Mouse (Mus musculus) liver, embryonic 14.5 days (tissue): ENCODE data around the gene Fgfr3. TPM values are rescaled to one million over a fixed set of nuclear protein-coding genes. Genes with fewer than 3 reads are reported as not detected.

Experiments
- ATAC-seq: fragments of 200-750 bp; cut with Nextera tagmentation; 2 replicates; pipeline ENCODE4 v1.8.0; 2017; ENCODE audit warnings: moderate number of reproducible peaks, mild to moderate bottlenecking, moderate library complexity; ENCODE audit not compliant: insufficient read depth
- DNase-seq, 3 experiments: peaks; one replicate each; pipeline ENCODE4 v3.0.0-alpha.2; 2012 to 2013; ENCODE audit warnings: low read depth in 3 of 3, low spot score in 3 of 3
- H3K27ac ChIP-seq: fragments of 300-500 bp; sonication (generic); 2 replicates; pipeline ENCODE4 v1.5.1; 2014; ENCODE audit warnings: moderate library complexity, mild to moderate bottlenecking, control low read depth, inconsistent platforms
- H3K27me3 ChIP-seq: fragments of 300-500 bp; sonication (generic); 2 replicates; pipeline ENCODE4 v1.6.1; 2014; ENCODE audit warnings: mild to moderate bottlenecking, low read length, moderate library complexity; ENCODE audit not compliant: control insufficient read depth, insufficient read depth
- H3K36me3 ChIP-seq: fragments of 300-500 bp; sonication (generic); replicated peaks from 2 replicates; pipeline ENCODE4 v1.6.1; 2014; ENCODE audit warnings: low read depth; ENCODE audit not compliant: control insufficient read depth, insufficient read depth
- H3K4me1 ChIP-seq, 2 experiments: fragments of 200-500 bp in 1 of 2; fragments of 300-500 bp in 1 of 2; sonication (generic) in 1 of 2; replicated peaks; 2 replicates each; pipeline ENCODE4 v1.6.1; 2012 to 2014; ENCODE audit warnings: antibody characterized with exemption in 1 of 2, inconsistent platforms in 1 of 2, low read length in 1 of 2; ENCODE audit not compliant: control insufficient read depth in 2 of 2, insufficient read depth in 2 of 2
- H3K4me2 ChIP-seq: fragments of 300-500 bp; sonication (generic); 2 replicates; pipeline ENCODE4 v1.6.1; 2014; ENCODE audit warnings: low read depth, mild to moderate bottlenecking, control low read depth, moderate library complexity
- H3K4me3 ChIP-seq, 2 experiments: fragments of 200-500 bp in 1 of 2; fragments of 300-500 bp in 1 of 2; sonication (generic) in 1 of 2; 2 replicates each; pipeline ENCODE4 v1.5.1; 2012 to 2014; ENCODE audit warnings: low read depth in 2 of 2, low read length in 2 of 2, mild to moderate bottlenecking in 2 of 2, control low read depth in 1 of 2, inconsistent platforms in 1 of 2, moderate library complexity in 1 of 2; ENCODE audit not compliant: insufficient read depth in 1 of 2
- H3K9ac ChIP-seq: fragments of 300-500 bp; sonication (generic); replicated peaks from 2 replicates; pipeline ENCODE4 v1.6.1; 2014; ENCODE audit warnings: mild to moderate bottlenecking, control low read depth, moderate library complexity
- H3K9me3 ChIP-seq: fragments of 300-500 bp; sonication (generic); 2 replicates; pipeline ENCODE4 v1.6.1; 2016; ENCODE audit warnings: low read length, mixed read lengths; ENCODE audit not compliant: control insufficient read depth
- CTCF ChIP-seq: IDR thresholded peaks from 2 replicates; pipeline ENCODE4 v1.5.1; 2016; ENCODE audit warnings: antibody characterized with exemption, low read depth, control low read depth
- EP300 ChIP-seq: IDR thresholded peaks from 2 replicates; pipeline ENCODE4 v1.6.1; 2016; ENCODE audit warnings: antibody characterized with exemption, low read depth
- WGBS: fragments of 180-500 bp; shearing (Covaris S2); extraction: QIAGEN DNeasy Blood & Tissue Kit; methylation state at CpG from one replicate; pipeline ENCODE4 v1.1.7; 2014; ENCODE audit not compliant: insufficient replicate concordance; 5-methylcytosine and 5-hydroxymethylcytosine counted together
- polyA plus RNA-seq, 2 experiments: library from polyadenylated mRNA; depleted of rRNA in 1 of 2; stranded (reverse) in 1 of 2; unstranded in 1 of 2; fragments of >200 nt; fragmentation: Nextera tagmentation in 1 of 2; extraction: Ambion mirVana in 1 of 2; gene quantifications; 2 replicates each; pipeline versions ENCODE4 v1.2.1 to v1.2.3; 2012 to 2014

Gene Fgfr3
- polyA plus RNA-seq (2012; rRNA removed) = 3.9 and 4.5 TPM in 2 replicates
- polyA plus RNA-seq (2014; fragmentation: Nextera tagmentation; extraction: Ambion mirVana) = 1.2 and 1.8 TPM in 2 replicates

DNA sequence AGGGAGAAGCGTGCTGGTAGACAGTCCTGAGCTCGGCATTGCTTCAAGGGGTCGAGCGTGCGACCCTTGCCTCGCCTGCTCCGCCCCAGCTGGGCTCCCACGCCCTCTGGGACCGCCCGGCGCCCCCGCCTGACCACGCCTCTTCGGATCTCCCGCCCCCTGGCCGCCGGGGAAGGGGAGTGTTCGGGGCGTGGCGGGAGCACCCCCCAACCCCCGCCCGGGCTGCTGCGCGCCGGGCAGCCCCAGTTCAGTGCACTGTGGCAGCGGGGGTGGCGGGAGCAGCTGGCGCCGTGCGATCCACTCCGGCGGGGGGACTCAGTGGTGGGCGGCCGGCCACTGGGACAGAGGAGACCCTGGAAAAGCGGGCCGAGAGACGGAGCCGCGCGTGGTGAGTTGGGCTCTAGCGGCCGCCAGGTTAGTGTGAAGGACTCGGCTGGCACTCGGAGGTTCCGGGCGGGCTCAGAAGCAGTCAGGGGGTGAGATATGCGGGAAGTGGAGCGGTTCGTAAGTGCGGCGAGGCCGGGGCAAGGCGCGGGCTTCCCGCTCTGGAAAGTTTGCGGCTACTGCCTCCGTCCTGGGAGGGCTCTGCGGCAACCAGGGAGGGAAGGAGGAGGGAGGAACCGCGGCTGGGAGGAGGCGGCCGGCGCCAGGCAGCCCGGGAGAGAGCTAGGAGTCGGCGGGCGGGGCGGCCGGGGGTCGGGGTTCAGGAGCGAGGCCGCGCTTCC is at the start of gene Fgfr3:
Gene Fgfr3, plus strand, starts transcription at position 134 of the 725 bp plus-strand sequence.
- H3K9ac ChIP-seq = peak within 1 kb of the TSS; percentile 34
- peak within 1 kb of the TSS; percentile 52 to 60 for H3K4me3 ChIP-seq
- H3K36me3 ChIP-seq = no peaks in the 10 kb centered on the region
- no peaks in the 10 kb centered on the region for H3K9me3 ChIP-seq
- H3K4me1 ChIP-seq = peaks cover 0 to 9% of the 10 kb centered on the region in 2 experiments; a peak in 2 of 4 replicates
- H3K27ac ChIP-seq = no peak within 1 kb of the TSS
- DNase-seq (no peak), ATAC-seq (peak; percentile 74)
- peak within 1 kb of the TSS; percentile 71 for H3K4me2 ChIP-seq
- no peak for TF ChIP-seq EP300
- TF ChIP-seq CTCF = no peak
- under 1% methylated on average over 71 of the region's 73 CpGs for WGBS
- peaks cover 44% of the 10 kb centered on the region for H3K27me3 ChIP-seq

DNA sequence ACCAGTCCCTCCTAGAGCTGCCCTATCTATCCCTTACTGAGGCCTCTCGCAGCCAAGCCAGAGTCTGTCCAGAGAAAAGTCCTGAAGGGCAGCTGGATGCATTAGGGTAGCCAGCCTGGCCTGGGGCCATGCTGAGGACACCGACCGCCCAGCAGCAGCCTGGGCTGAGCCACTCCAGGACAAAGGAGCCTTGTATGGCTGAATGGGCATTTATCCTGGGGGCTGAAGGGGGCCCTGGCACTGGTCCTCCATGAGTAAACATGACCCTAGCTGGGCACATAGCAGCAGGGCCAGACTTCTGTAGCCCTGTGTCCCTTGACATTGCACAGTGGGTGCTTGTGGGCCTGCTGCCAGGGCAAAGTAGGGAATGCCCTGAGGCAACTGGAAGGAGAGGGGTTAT is 47.0 kb upstream of the Fgfr3 start:
- Histone ChIP-seq H3K27me3 (no peaks in the 10 kb centered on the region), H3K36me3 (peaks cover 40% of the 10 kb centered on the region), H3K4me1 (no peaks in the 10 kb centered on the region), H3K9ac (no peak overlapping the region), H3K27ac (no peak overlapping the region), H3K4me3 (no peak overlapping the region), H3K9me3 (no peaks in the 10 kb centered on the region), H3K4me2 (no peak overlapping the region)
- TF ChIP-seq EP300 (no peak), CTCF (no peak)
- DNase-seq (no peak), ATAC-seq (no peak)
- 90% methylated on average over 3 of the region's 3 CpGs for WGBS

DNA sequence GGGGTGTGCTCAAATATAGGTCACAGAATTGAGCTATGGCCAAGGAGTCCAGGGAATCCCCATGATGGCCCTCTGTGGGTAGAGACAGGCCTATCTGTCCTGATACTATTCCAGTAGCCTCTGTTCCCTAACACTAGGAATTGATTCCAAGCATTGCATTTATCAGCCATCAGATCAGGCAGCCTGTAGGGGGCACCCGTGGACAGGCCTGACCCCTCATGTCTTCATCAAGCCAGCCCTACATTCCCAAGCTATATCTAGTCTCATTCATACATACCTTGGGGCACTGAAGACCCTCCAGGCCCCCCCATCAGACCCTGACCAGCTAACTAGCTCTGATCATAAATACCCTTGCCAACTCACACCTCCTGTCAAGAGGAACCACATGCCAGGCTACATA is 45.5 kb upstream of the Fgfr3 start:
- no peak overlapping the region for H3K27ac ChIP-seq
- 0% methylated on average over 1 of the region's 1 CpGs for WGBS
- H3K4me1 ChIP-seq = no peaks in the 10 kb centered on the region
- no peak overlapping the region for H3K4me3 ChIP-seq
- no peak for DNase-seq
- ATAC-seq = peak; percentile 32; the same call in 1 of the 2 replicates
- peaks cover 25% of the 10 kb centered on the region for H3K36me3 ChIP-seq
- no peak overlapping the region for H3K9ac ChIP-seq
- H3K27me3 ChIP-seq = no peaks in the 10 kb centered on the region
- no peaks in the 10 kb centered on the region for H3K9me3 ChIP-seq
- TF ChIP-seq EP300 = no peak
- TF ChIP-seq CTCF = peak; percentile 81
- H3K4me2 ChIP-seq = no peak overlapping the region

DNA sequence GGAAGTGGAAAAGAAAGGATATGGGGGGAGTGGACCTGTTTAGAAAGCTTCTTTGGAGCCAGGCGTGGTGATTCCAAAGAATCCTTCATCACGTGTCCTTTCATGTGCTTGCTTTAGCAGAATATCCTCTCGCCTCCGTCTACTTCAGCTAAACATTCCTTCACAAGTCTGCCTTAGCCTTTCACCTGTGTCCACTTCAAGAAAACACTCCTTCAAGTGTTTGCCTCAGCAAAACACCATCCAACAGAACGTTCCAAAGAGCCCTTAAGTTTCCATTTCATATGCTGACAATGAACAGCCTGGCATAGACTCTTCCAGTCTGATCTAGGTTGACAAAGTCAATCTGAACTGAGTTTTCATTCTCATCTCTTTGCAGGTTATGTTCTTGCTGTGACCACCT is 43.2 kb upstream of the Fgfr3 start:
- peaks cover 0 to 16% of the 10 kb centered on the region in 2 experiments; a peak in 2 of 4 replicates for H3K4me1 ChIP-seq
- no peak overlapping the region for H3K4me3 ChIP-seq
- no peak overlapping the region for H3K27ac ChIP-seq
- no peaks in the 10 kb centered on the region for H3K27me3 ChIP-seq
- no peaks in the 10 kb centered on the region for H3K9me3 ChIP-seq
- no peak for DNase-seq
- H3K4me2 ChIP-seq = no peak overlapping the region
- 74% methylated on average over 5 of the region's 5 CpGs for WGBS
- no peak for TF ChIP-seq CTCF
- TF ChIP-seq EP300 = no peak
- H3K9ac ChIP-seq = no peak overlapping the region
- no peak for ATAC-seq
- H3K36me3 ChIP-seq = peaks cover 3% of the 10 kb centered on the region

DNA sequence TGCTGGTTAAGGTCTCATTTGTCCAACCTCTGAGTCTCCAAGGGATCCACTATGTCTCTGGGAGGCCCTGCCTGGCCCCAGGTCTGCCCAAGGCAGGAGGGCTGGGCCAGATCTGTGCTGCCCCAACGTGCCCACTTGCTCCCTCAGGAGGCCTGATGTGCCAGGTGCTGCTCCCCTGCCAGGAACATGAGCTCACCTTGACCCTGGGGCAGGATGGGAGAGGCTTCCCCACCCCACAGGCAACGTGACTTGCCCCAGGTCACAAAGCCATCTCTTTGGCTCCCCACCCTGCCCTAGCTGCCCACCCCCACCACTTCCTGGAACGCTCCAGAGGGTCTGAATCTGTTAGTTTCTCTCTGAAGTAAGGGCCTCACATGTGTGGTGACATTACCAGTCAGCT is 40.4 kb upstream of the Fgfr3 start:
- Histone ChIP-seq H3K4me1 (peaks cover 0 to 16% of the 10 kb centered on the region in 2 experiments; a peak in 2 of 4 replicates), H3K9ac (no peak overlapping the region), H3K27ac (no peak overlapping the region), H3K36me3 (no peaks in the 10 kb centered on the region), H3K4me2 (no peak overlapping the region), H3K27me3 (no peaks in the 10 kb centered on the region), H3K9me3 (no peaks in the 10 kb centered on the region), H3K4me3 (no peak overlapping the region)
- TF ChIP-seq EP300 (no peak), CTCF (0 out of 2 replicates have a peak, but pooled peaks have one; percentile 5)
- 26% methylated on average over 3 of the region's 3 CpGs for WGBS
- DNase-seq (no peak), ATAC-seq (no peak)
